Mouse (Mus musculus) erythroblast, embryonic 14.5 days (primary cell): ENCODE results near the gene Cct5.

Experiments
- GATA1 ChIP-seq: IDR thresholded peaks from 2 replicates; pipeline ENCODE4 v1.6.1; 2012; ENCODE audit warnings: low read length, inconsistent platforms, mixed read lengths
- TAL1 ChIP-seq: IDR thresholded peaks from 3 replicates; pipeline ENCODE4 v1.6.1; 2012; ENCODE audit warnings: low read length, inconsistent platforms, mixed read lengths

DNA sequence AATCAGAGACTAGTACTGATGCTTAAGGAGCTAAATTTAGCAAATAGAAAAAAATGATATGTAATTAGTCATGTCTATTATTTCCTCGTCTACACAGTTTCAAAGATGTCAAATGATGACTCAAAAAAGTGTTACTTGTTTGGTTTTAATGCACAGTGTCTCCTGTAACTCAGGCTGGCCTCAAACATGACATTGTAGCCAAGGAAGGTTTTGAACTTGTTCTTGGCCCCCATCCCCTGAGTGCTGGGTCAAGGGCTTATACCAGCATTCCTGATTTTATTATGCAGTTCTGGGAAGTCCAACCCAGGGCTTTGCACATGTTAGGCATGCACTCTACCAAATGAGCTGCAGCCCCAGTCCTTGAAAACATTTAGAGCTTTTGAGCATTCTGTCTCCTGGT lies 35.8 kb downstream of the Cct5 start:
- TF ChIP-seq GATA1 (no peak), TAL1 (no peak)
